Comparison of ENCODE assay signal across 9 mouse cellular contexts in genomic region chr6:51332841-51333240, GRCm38 (mm10).
A peak's percentile ranks its signal among the peaks of the same experiment; 100 is the strongest.
DNase-seq lines count a peak whose midpoint lies in the region; ATAC-seq and TF ChIP-seq lines count a peak whose summit lies in the region.
"Had no signal": no experiment of that assay in that cellular context is flagged by ENCODE, and none has a peak within 500 bp of the region (broad histone marks: within the 10 kb centered on the region; RNA-seq: fewer than 3 reads in every experiment).

No protein-coding gene starts in this region.

- TF ChIP-seq CTCF in kidney, adult 2 months (conservative IDR thresholded peaks at IDR 0.05; ENCODE audit: insufficient read depth, insufficient read length, low read depth, low read length): no peak

- H3K27me3 ChIP-seq in kidney, adult 2 months (replicated peaks; ENCODE audit: control insufficient read depth, insufficient read depth, low read length): no peaks in the 10 kb centered on the region
- no peaks in the 10 kb centered on the region for H3K27me3 ChIP-seq in intestine, embryonic 16.5 days (replicated peaks; ENCODE audit: control insufficient read depth, insufficient read depth, low read length)

- no peaks in the 10 kb centered on the region for H3K4me1 ChIP-seq in kidney, adult 2 months (ENCODE audit: control insufficient read depth, insufficient read depth, low read length)
- H3K4me1 ChIP-seq in intestine, embryonic 16.5 days (ENCODE audit: control insufficient read depth, insufficient read depth, low read length): peaks cover 12% of the 10 kb centered on the region; the same call in 1 of the 2 replicates

- no peaks in the 10 kb centered on the region for H3K36me3 ChIP-seq in kidney, adult 2 months (ENCODE audit: control insufficient read depth, insufficient read depth, low read length)
- no peaks in the 10 kb centered on the region for H3K36me3 ChIP-seq in intestine, embryonic 16.5 days (ENCODE audit: control insufficient read depth, insufficient read depth, low read length)
- H3K36me3 ChIP-seq: forebrain, embryonic 10.5 days had no signal

- peak; percentile 6 for DNase-seq in kidney, adult 2 months
- DNase-seq in kidney, adult 9 months: no peak
- peak; percentile 78 for DNase-seq in adipocyte (ENCODE audit: low spot score)
- DNase-seq in gonadal fat pad, adult 2 months (ENCODE audit: low read depth): peak; percentile 62
- DNase-seq in thymus, postnatal 14 days: no peak

- H3K9me3 ChIP-seq in intestine, embryonic 16.5 days (ENCODE audit: control insufficient read depth, low read length): no peaks in the 10 kb centered on the region
- H3K9me3 ChIP-seq: forebrain, embryonic 10.5 days had no signal

- no peak overlapping the region for H3K27ac ChIP-seq in kidney, adult 2 months (ENCODE audit: insufficient read depth, low read depth, low read length)
- H3K27ac ChIP-seq in intestine, embryonic 16.5 days (ENCODE audit: low read length): peak overlapping the region; percentile 62
- H3K27ac ChIP-seq: forebrain, embryonic 10.5 days had no signal

- no peak for TF ChIP-seq POLR2A in kidney, adult 2 months (IDR thresholded peaks at IDR 0.05; ENCODE audit: low read depth, low read length)

- ATAC-seq in intestine, embryonic 16.5 days: no peak
- no peak for ATAC-seq in megakaryocyte progenitor cell, adult 5-6 weeks (replicated peaks; ENCODE audit: poor library complexity)
- no peak for ATAC-seq in monocyte, adult 5-6 weeks (replicated peaks; ENCODE audit: insufficient number of reproducible peaks, low FRiP score, low TSS enrichment, poor library complexity, severe bottlenecking)

- no peak overlapping the region for H3K4me2 ChIP-seq in intestine, embryonic 16.5 days (ENCODE audit: low read depth, low read length)

- no peak overlapping the region for H3K4me3 ChIP-seq in kidney, adult 2 months (ENCODE audit: insufficient read depth, low read depth, low read length)
- no peak overlapping the region for H3K4me3 ChIP-seq in intestine, embryonic 16.5 days (ENCODE audit: low read length)
- H3K4me3 ChIP-seq: forebrain, embryonic 10.5 days had no signal

- H3K9ac ChIP-seq in intestine, embryonic 16.5 days (ENCODE audit: low read depth, low read length): no peak overlapping the region

- 45% methylated on average over 11 of the region's 11 CpGs for WGBS in kidney, adult 2 months
- WGBS in intestine, embryonic 16.5 days: 51% methylated on average over 11 of the region's 11 CpGs

Comparison
In these comparisons a context has a peak if more than half of its experiments do, and no peak if none do; other contexts are left out.
1. DNase-seq: peak in kidney, adult 2 months (single experiment), adipocyte (single experiment) and gonadal fat pad, adult 2 months (single experiment); none in kidney, adult 9 months (single experiment) and thymus, postnatal 14 days (single experiment).